Mouse (Mus musculus): ENCODE measurements around the gene Mroh7. TPM values are rescaled to one million over a fixed set of nuclear protein-coding genes. Genes with fewer than 3 reads are reported as not detected.
"Not testable (repeated sequence)": the region's sequence is repeated elsewhere in the genome, so short reads cannot be mapped to it uniquely, and the experiment has no call there.

Gene Mroh7
- 1 to 10 TPM; 1.9 to 3.5 TPM for total RNA-seq (2021)
- long read RNA-seq, partial matches to known transcripts: 0 of 1 reads
- long read RNA-seq, other reads (novel, unspliced or antisense): 1 of 1 reads

DNA sequence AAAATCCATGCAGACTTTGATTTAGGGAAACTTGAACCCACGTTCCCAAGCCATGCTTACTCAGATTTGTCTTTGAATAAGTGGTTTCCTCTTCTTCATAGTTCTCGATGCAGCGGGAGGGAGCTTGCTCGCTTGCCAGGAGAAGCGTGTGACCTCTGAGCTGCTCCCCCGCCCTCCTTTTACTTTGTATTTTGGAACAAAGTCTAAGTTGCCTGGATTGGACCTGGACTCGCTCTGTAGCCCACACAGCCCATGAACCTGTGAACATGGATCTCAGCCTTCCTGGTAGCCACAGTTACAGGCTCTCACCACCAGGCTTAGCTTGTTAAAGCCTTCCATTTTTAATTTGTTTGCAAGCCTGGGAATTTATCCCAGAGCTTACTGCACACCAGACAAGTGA lies at the start of gene Mroh7:
Mroh7 (minus strand) TSS at position 112 of the 400 bp plus-strand sequence.
- DNase-seq (ENCODE audit: low spot score in 2 of 2): no peak

DNA sequence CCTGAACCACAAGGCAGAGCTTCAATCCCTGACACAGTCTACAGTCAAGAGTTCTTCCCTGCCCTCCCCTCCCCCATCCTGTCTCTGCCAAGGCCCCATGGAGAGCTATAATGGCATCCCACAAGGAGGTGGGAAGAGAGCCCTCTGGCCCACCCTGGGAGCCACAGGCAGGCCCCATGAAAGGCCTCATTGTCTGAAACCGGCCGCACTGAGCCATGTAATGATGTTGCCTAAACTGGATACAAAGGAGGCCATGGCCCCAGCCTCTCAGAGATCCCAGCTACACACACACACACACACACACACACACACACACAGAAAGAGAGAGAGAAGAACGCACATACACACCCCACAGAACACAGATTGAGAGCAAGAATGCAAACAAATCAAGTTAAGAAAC lies 49.3 kb upstream of the Mroh7 start:
- peak in 1 of 2 experiments; percentile 53 for DNase-seq (ENCODE audit: low spot score in 2 of 2)

DNA sequence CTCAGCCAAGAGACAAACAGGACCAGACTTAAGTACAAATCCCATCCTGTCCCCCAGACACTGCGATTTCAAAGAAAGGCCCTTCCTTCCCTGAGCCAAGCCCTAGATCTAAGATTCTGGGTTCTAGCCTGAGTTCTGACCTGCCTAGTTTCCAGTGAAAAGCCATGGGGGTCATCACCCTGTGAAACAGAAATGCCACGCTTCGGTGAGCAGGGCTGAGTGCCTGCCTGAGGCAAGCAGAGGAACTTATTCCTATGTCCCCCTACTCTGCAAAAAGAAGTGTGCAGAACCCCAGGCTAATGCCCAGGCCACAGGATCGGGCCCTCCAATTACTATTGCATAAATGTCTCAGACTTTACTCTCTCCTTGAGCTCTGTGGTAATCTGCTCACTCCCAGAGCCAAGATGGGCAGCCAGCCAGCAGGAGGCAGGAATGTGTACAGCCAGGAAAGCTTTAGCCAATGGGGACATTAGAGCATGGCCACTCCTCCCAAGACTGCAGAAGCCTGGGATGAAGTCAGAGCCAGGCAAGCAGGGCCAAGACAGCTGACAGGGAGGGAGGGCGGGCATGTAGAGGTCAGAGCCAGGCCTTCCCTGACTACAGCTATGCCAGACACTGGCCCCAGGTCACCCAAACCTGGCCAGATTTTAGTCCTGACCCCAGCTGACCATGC lies 47.5 kb upstream of the Mroh7 start:
- peak; percentile 81 to 86 for DNase-seq (ENCODE audit: low spot score in 2 of 2)

DNA sequence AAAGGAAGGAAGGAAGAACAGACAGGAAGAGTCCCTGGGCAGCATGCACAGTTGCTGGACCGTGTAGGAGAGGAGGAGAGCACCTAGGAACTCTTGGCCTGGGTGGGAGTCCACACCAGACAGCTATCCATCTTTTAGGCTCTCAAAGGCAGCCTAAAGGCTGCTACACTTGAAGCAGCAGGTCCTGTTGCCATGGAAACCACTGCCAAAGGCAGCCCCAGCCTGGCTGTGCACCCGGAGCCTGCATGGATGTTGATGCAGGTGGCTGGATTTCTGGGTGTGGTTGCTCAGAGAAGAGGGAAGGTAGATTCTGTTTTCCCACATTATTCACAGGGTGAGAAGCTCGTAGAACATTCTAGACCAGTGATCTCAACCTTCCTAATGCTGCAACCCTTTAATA lies 46.3 kb upstream of the Mroh7 start:
- DNase-seq (ENCODE audit: low spot score in 2 of 2): peak; percentile 52 to 58

DNA sequence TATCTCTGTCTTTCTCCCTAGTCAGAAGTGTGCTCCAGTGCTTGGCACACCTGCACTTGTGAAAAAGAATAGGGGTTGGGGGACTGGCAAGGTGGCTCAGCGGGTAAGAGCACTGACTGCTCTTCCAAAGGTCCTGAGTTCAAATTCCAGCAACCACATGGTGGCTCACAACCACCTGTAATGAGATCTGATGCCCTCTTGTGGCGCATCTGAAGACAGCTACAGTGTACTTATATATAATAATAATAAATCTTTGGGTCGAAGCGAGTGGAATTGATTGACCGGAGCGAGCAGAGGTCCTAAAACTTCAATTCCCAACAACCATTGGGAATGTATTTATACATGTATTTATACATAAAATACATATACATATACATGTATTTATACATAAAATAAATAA lies 45.0 kb upstream of the Mroh7 start:
- DNase-seq (ENCODE audit: low spot score in 2 of 2): not testable (repeated sequence)

DNA sequence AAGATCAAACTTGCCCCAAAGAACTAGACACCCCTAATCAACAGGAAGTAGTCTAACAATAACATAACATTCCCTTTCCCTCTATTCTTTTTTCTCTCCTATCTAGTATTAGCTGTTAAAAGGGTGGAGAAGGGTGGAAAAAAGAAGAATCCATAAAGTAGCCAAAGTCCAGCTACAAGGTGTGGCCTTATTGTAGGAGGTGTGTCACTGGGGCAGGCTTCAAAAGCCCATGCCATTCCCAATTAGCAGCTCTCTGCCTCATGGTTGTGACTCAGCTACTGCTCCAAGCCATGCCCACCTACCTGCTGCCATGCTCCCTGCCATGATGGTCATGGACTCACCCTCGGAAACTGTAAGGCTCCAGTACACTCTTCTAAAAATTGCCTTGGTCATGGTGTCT lies 41.8 kb upstream of the Mroh7 start:
- DNase-seq (ENCODE audit: low spot score in 2 of 2): no peak

DNA sequence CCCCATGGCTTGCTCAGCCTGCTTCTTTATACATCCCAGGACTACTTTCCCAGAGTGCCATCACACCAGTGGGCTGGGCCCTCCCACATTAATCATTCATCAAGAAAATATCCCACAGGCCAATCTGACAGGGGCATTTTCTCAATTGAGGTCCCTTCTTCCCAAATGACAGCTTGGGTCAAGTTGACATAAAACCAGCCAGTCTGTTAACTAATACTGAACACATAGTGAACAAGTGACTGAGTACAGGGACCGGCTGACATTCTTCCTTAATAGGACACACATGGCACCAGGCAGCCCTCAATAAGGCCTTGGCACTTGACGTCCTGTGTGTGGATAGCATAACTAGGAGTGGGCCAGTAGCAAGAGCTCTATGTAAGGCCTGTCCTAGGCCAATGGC lies 38.6 kb upstream of the Mroh7 start:
- no peak for DNase-seq (ENCODE audit: low spot score in 2 of 2)

DNA sequence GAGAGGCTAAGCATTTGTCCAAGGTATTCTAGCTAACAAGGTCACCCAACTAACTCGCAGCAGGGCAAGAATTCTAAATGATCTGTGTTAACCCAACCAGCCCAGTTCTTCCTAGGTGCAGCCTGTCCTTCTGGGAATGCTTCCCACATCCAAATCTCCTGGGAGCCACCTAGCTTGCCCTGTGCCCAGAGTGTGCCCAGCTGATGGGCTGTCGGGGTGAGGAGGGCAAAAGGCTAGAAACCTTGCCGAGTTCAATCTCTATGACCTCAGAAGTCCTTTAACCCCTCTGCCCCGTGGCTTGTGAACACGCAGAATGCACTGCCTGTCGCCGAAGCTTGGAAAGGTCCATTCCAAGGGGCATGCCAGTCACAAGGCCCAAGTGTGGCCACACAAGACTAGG lies 33.4 kb upstream of the Mroh7 start:
- DNase-seq (ENCODE audit: low spot score in 2 of 2): no peak

DNA sequence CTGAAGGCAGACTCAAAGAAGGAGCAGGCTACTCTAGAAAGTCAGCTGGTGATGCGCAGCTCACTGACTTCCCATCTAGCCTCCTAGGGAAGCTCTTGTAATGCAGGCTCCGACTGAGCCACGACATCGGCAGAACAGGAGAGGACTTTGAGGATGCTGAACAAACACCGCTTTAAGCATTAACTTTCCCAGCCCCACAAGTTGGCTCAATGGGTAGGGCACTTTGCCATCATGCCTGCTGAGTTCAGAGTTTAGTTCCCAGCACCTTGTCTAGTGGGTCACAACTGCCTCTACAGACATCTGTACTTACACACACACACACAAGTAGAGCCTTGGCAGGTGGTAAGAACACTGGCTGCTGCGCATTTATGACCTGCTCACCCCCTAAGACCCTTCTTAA lies 21.0 kb upstream of the Mroh7 start:
- no peak for DNase-seq (ENCODE audit: low spot score in 2 of 2)

DNA sequence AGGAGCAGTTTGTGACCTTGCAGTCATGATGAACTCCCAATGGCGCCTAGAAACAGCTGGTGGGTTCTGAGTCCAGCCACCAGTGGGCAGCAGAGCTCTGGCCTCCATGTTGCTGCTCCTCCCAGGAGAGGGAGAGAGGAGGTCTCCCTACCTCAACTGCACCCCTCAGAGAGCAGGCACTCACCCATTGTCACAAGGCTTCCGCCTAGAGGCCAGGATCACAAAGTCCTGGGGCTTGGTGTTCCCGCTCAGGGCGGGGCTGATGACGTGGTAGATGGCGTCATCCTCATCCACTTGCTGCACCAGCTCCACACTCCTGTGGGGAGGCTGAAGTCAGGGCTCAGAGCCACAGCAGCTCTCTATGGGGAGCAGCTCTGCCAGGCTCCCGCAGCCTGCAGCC lies 19.0 kb upstream of the Mroh7 start:
- peak; percentile 77 to 79 for DNase-seq (ENCODE audit: low spot score in 2 of 2)

DNA sequence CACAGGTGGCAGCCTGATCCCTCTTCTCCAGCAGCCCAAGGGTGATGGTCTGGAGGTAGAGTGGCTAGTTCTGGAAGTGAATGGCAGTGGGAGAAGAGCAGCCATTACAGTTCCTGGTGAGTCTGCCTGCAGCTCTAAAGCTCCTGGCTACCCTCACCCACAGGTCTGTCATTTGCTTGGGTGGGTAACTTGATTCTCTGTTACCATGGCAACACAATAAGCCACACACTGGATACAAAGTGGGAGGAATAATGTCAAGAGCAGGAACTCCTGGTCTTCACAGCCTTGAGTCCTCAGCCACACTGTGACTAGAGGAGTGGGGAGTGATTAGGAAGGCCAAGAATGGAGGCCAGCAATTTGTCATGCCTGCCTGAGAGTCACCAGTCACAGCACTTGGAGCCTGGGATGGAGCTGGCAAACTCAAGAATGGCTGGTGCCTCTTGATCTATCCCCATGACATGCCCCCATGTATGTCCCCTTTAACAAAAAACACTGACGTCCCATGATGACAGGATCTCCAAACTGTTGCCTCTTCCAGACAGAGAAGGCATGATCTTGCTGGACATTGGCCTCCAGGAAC lies 16.4 kb upstream of the Mroh7 start:
- no peak for DNase-seq (ENCODE audit: low spot score in 2 of 2)

DNA sequence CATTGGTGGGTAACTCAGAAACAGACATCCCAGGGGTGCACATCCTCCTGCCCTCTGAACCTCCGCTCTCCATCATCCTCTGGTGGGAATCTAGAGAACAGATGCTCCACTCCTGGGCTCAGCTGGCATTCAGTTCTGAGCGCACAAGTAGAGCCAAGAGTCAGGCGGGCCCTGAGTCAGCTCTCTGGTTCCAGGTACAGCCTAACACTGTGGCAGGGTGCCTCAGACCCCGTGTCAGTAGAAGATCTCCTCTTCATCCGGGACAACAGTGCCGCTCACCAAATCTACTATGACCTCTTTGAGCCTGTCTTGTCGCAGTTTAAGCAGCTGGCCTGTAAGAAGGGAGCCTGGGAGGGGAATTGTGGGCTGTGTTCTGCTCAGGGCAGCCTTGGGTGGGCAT lies 15.1 kb upstream of the Mroh7 start:
- no peak for DNase-seq (ENCODE audit: low spot score in 2 of 2)

DNA sequence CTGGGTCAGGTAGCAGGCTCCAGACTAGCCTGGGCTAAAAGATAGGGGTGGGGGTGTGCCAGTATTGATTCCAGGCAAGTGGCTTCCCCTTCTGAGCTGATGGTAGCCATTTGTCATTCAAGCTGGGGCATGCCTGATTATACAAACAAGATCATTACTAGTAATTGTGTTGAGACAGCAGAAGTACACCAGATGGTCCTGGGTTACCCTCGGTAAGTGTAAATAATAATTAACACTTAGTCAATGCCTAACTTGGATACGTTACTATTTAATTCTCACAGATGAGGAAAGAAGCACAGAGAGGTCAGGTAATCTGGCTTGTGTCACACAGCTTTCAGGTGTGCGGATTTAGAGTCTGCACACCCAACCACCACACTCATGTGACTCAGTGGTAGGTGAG lies 7.2 kb upstream of the Mroh7 start:
- no peak for DNase-seq (ENCODE audit: low spot score in 2 of 2)

DNA sequence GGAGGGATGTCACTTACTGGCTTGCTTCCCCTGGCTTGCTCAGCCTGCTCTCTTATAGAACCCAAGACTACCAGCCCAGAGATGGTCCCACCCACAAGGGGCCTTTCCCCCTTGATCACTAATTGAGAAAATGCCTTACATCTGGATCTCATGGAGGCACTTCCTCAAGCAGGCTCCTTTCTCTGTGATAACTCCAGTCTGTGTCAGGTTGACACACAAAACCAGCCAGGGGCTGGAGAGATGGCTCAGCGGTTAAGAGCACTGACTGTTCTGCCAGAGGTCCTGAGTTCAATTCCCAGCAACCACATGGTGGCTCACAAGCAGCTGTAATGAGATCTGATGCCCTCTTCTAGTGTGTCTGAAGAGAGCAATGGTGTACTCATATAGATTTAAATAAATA lies 6.2 kb upstream of the Mroh7 start:
- DNase-seq (ENCODE audit: low spot score in 2 of 2): not testable (repeated sequence)

DNA sequence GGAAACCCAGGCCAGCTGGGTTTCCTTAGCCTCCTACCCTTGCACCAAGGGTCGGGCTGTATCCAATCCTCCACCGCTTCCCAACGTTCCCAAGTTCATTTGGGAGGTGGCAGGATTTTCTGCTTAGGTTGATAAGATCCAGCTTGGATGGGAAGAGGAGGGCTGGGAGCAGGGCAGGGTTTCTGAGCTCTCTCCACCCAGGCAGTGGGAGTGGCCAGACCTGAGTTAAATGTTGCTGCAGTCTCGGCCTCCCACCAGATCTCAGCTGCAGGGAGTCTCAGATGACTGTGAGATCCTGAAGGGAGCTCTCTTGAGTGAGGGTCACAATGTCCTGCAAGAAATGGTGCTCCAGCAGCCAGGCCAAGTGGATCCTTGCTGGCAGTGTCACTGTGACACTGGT lies 2.9 kb upstream of the Mroh7 start, which contains the start of gene Fam151a:
Fam151a (plus strand) TSS at position 254 of the 400 bp plus-strand sequence.
- no peak for DNase-seq (ENCODE audit: low spot score in 2 of 2)

DNA sequence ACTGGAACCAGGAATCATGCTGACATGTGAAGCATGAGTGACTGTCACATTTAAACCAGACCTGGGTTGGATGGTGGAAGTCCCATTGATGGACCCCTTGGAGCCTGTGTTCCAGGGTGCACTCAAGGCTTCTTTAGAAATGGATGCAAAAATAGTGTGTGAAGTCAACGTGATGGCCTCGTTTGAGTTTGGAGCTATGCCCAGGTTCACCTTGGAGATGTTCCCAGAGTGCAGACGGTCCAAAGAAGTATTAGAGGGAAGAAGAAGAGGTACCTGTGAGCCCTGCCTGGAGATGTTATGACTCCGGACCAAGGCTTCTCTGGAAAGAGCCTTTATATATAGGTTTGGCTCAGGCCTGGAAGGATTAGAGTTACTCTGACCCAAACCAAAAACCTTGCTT lies 10.1 kb downstream of the Mroh7 start:
- no peak for DNase-seq (ENCODE audit: low spot score in 2 of 2)

DNA sequence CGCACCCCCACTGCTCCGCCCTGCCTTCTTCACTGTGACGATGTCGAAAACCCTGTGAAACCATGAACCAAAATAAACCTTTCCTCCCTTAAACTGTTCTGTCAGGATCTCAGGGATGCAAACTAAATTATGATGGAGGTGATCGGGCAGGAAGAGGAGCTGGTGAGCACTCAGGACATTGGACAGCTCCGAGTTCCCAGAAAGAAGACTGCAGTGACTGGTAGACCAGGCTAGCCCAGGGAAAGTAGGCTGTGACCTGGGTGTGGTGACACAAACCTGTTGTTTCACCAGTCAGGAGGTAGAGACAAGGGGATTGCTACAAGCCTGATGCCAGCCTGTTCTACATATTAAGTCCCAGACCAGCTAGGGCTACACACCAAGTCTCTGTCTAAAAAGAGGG lies 17.1 kb downstream of the Mroh7 start:
- no peak for DNase-seq (ENCODE audit: low spot score in 2 of 2)

DNA sequence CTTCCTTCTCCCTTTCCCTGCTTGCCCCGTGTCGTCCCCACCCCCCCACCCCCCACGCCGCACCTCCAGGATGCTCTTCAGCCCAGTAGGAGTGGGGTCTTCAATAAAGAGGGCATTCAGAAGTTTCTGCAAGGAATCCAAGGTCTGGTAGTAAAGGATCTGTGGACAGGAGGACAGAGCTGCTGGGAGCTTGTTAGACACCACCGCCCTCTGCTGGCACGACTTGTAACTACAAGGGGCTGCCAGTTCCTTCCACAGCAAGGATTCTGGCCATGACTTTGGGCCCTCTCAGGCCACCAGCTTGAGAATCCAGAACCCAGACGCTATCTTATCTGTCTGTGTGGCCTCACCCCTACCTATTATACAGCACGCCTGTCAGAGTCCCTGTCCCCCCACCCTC lies 22.3 kb downstream of the Mroh7 start:
- peak; percentile 91 to 92 for DNase-seq (ENCODE audit: low spot score in 2 of 2)

DNA sequence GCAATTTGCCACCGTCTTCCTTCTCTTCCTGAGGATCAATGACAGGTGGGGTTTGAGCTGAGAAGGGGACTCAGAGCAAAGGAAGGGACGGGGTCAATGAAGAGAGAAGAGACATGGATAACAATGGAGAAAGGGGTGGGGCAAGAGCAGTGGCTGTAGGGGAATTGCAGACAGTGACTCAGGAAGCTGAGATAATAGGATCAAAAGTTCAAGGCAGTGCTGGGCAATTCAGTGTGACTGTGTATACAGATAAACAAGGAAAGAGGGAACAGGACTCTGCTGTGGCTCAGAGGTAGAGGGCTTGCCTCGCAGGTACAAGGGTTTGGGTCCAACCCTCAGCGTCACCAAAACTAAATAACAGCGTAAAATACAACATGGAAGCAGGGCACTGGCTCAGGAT lies 22.8 kb downstream of the Mroh7 start:
- peak in 1 of 2 experiments; percentile 13 for DNase-seq (ENCODE audit: low spot score in 2 of 2)

DNA sequence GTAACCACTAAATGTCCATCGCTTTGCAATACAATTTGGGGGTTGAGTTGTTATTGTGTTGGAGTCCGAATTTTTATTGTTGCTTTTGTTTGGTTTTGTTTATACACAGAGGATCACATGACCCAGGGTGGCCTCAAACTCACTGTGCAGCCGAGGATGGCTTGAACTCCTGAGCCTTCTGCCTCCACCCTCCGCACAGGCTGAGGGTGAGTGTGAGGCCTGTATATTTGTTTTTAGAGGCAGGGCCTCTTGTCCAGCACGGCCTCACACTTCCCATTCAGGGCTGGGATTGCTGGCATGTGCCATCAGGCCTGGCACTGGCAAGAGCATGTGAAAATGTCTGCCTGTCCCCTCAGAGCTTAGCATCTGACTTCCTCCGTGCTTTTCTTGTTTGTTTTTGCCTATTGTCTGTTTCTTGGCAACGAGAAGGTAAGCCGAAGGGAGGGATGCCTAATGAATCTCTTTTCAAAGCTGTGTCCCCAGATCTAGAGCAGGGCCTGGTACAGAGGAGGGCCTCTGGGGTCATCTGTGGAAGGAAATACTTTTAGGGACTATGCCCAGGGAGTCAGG lies 25.5 kb downstream of the Mroh7 start:
- peak; percentile 23 to 41 for DNase-seq (ENCODE audit: low spot score in 2 of 2)

DNA sequence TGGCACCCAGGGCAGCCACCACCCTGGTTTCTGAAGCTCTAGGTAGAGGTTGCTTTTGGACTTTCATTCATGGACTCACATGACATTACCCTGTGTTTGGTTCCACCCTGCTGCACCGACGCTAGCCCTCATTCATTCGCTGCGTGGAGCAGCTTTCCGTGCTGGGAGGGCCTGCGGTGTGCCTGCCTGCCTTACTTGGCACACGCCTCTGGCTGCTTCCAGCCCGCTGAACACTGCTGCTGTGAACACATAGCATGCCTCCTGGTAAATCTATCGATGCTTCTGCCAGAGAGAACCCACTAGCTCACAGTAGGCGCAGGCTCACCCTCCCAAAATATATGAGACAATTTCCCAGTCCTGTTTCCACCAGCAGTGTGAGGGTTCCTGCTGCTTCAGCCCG lies 26.3 kb downstream of the Mroh7 start:
- peak; percentile 56 to 60 for DNase-seq (ENCODE audit: low spot score in 2 of 2)

DNA sequence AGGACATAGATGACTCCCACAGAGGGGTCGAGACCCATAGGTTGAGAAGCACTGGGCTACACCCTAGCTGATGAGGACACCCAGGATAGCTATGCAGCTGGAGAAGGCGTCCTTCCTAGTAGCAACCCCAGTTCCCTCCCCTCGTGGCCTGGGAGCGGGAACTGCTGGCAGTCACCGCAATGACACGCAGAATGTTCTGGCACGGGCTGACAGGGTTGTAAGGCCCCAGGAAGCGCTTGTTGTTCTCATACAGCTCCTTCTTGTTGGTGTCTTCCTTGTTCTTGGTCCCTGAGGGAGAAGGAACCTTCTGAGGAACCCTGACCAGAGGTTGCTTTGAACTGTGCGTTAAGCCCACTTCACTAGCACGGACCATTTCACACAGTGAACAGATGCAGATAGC lies 26.8 kb downstream of the Mroh7 start:
- DNase-seq (ENCODE audit: low spot score in 2 of 2): peak; percentile 14 to 27

DNA sequence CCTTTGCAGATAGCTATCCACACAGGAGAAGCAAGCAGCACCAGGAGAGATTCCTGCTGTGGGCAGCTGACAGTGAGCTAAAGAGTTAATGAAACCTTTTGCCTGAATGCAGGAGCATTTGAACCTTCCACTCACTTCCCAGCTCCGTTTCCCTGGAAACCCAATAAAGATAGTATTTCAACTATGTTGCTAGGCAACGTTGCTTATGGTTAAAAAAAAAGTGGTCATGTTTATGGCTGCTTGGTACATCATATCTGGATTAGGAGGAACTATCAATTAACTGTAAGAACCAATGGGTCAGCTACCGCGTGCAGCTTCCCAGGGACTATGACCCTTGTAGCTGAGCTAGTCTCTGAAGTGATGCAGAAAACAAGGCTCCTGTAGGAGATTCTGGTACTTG lies 29.9 kb downstream of the Mroh7 start:
- DNase-seq (ENCODE audit: low spot score in 2 of 2): no peak
